Mouse (Mus musculus): ENCODE data around the gene Lin28b. TPM values are rescaled to one million over a fixed set of nuclear protein-coding genes. Genes with fewer than 3 reads are reported as not detected.
A peak's percentile ranks its signal among the peaks of the same experiment; 100 is the strongest.

Gene Lin28b
- polyA plus RNA-seq, 2 experiments, result 1.1 to 1.2 TPM

DNA sequence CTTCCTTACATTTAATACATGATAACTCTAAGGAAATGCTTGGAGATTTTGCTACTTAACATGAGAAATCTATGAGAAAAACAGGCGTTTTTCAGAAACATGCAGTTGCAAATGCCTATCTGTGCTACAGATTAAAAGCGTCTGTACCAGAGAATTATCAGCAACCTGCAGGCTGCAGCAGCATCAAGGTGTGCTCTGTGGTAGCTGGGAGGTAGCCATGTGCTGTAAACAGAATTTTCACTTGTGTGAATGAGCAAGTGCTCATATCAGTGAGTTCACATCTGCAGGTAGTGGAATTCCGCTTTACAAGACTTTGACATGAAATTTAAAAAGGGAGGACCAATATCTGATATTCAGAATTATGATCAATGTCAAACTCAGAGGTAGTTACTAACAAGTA is 107.9 kb downstream of the Lin28b start:
- H3K9ac ChIP-seq (ENCODE audit: low read depth, low read length, severe bottlenecking), result no peak overlapping the region
- H3K36me3 ChIP-seq (ENCODE audit: control insufficient read depth, insufficient read depth, low read length), result no peaks in the 10 kb centered on the region
- ATAC-seq (ENCODE audit: low FRiP score, low read depth) (no peak), DNase-seq (ENCODE audit: low spot score) (no peak)
- 88% methylated on average over 3 of the region's 3 CpGs for whole genome bisulfite sequencing
- H3K4me2 ChIP-seq (replicated peaks; ENCODE audit: low read depth, low read length, severe bottlenecking), result no peak overlapping the region
- H3K9me3 ChIP-seq (ENCODE audit: control insufficient read depth, low read length), result no peaks in the 10 kb centered on the region
- H3K27ac ChIP-seq (replicated peaks; ENCODE audit: low read depth, low read length), result no peak overlapping the region
- H3K4me3 ChIP-seq (replicated peaks; ENCODE audit: low read length), result no peak overlapping the region
- no peaks in the 10 kb centered on the region for H3K27me3 ChIP-seq (ENCODE audit: control insufficient read depth, insufficient read depth, low read length)
- H3K4me1 ChIP-seq (ENCODE audit: control insufficient read depth, insufficient read depth, low read length), result no peaks in the 10 kb centered on the region
- no peak for TF ChIP-seq POLR2A (IDR thresholded peaks at IDR 0.05; ENCODE audit: borderline replicate concordance, extremely low read depth, insufficient read depth, insufficient read length)

DNA sequence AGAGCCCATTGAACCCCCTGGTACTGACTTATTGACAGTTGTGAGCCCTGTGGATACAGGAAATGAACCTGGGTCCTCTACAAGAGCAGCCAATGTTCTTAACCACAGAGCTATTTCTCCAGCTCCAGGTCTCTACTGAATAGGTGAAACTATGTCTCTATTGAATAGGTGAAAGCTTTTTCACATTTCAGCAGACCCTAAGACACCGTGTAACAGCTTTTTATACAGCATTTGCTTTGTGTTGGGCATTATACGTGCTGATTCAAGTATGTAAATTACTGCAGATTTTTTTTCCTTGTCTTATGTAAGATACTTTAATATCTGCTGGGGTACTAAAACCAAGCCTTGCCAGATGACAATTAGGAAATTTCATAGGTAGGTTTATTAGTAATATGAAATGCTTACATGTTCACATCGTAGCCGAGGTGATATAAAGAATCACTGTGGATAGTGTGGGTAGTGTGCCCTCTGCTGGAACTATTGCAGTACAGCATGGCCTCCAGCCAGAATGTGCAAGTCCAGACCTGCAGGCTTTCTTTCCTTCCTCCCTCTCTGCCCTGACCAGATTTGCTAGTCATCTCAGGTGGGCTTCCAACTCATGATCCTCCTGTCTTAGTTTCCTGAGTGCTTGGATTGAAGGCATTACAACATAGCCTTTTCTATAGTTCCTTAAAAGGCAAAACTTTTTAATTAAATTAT is 113.1 kb downstream of the Lin28b start:
- H3K9ac ChIP-seq (ENCODE audit: low read depth, low read length, severe bottlenecking), result no peak overlapping the region
- H3K4me1 ChIP-seq (ENCODE audit: control insufficient read depth, insufficient read depth, low read length), result no peaks in the 10 kb centered on the region
- no peaks in the 10 kb centered on the region for H3K9me3 ChIP-seq (ENCODE audit: control insufficient read depth, low read length)
- H3K36me3 ChIP-seq (ENCODE audit: control insufficient read depth, insufficient read depth, low read length), result no peaks in the 10 kb centered on the region
- DNase-seq (ENCODE audit: low spot score) (peak; percentile 83), ATAC-seq (ENCODE audit: low FRiP score, low read depth) (peak; percentile 50; the same call in 1 of the 2 replicates)
- no peak overlapping the region for H3K27ac ChIP-seq (replicated peaks; ENCODE audit: low read depth, low read length)
- no peak overlapping the region for H3K4me2 ChIP-seq (replicated peaks; ENCODE audit: low read depth, low read length, severe bottlenecking)
- no peak for TF ChIP-seq POLR2A (IDR thresholded peaks at IDR 0.05; ENCODE audit: borderline replicate concordance, extremely low read depth, insufficient read depth, insufficient read length)
- WGBS, result 43% methylated on average over 4 of the region's 4 CpGs
- no peak overlapping the region for H3K4me3 ChIP-seq (replicated peaks; ENCODE audit: low read length)
- H3K27me3 ChIP-seq (ENCODE audit: control insufficient read depth, insufficient read depth, low read length), result no peaks in the 10 kb centered on the region

DNA sequence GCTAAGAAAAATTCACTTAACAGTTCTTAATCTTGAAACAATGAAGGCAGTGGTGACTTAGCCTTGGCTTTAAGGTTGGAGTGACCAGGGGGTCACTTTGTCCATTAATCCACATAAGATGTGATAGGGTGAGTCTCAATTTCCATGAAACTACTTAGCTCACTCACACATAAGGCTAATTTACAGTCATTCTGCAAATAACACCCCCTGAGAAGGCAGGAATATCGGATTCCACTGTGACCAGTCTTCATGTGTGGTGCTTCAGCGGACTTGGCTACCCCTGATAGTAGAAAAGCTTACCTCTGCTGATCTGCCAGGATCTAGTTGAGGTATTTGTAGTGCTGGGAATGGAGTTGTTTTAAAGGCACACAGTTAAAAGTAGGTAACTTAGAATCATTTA is 115.7 kb downstream of the Lin28b start:
- WGBS, result 80% methylated on average over 2 of the region's 2 CpGs
- no peak for ATAC-seq (ENCODE audit: low FRiP score, low read depth)
- no peak for TF ChIP-seq POLR2A (IDR thresholded peaks at IDR 0.05; ENCODE audit: borderline replicate concordance, extremely low read depth, insufficient read depth, insufficient read length)
- H3K9me3 ChIP-seq (ENCODE audit: control insufficient read depth, low read length), result no peaks in the 10 kb centered on the region
- no peak overlapping the region for H3K4me3 ChIP-seq (replicated peaks; ENCODE audit: low read length)
- H3K27ac ChIP-seq (replicated peaks; ENCODE audit: low read depth, low read length), result no peak overlapping the region
- H3K36me3 ChIP-seq (ENCODE audit: control insufficient read depth, insufficient read depth, low read length), result no peaks in the 10 kb centered on the region
- H3K4me1 ChIP-seq (ENCODE audit: control insufficient read depth, insufficient read depth, low read length), result no peaks in the 10 kb centered on the region
- H3K9ac ChIP-seq (ENCODE audit: low read depth, low read length, severe bottlenecking), result no peak overlapping the region
- no peak for DNase-seq (ENCODE audit: low spot score)
- H3K4me2 ChIP-seq (replicated peaks; ENCODE audit: low read depth, low read length, severe bottlenecking), result no peak overlapping the region
- no peaks in the 10 kb centered on the region for H3K27me3 ChIP-seq (ENCODE audit: control insufficient read depth, insufficient read depth, low read length)

DNA sequence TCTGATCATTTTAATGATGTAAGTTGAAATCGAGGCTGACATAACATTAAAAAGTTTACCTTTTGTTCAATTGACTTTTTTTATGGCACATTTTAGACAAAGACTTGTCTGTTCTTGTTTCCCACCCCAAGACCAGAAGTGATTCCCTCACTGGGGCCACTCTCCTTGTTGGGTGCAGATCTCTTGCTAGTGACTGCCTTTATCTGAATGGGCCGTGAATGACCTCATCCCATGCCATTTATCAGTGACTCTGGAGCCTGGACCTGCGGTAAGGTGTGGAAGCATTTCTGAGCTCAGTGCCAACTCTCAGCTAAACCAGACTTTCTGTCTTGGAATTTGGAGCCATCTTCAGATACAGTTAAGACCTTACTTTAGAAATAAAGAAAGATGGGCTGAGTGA is 116.6 kb downstream of the Lin28b start:
- 76% methylated on average over 3 of the region's 3 CpGs for WGBS
- Histone ChIP-seq H3K27me3 (ENCODE audit: control insufficient read depth, insufficient read depth, low read length) (no peaks in the 10 kb centered on the region), H3K4me3 (replicated peaks; ENCODE audit: low read length) (no peak overlapping the region), H3K4me1 (ENCODE audit: control insufficient read depth, insufficient read depth, low read length) (no peaks in the 10 kb centered on the region), H3K36me3 (ENCODE audit: control insufficient read depth, insufficient read depth, low read length) (no peaks in the 10 kb centered on the region), H3K9ac (ENCODE audit: low read depth, low read length, severe bottlenecking) (no peak overlapping the region), H3K9me3 (ENCODE audit: control insufficient read depth, low read length) (no peaks in the 10 kb centered on the region), H3K4me2 (replicated peaks; ENCODE audit: low read depth, low read length, severe bottlenecking) (no peak overlapping the region), H3K27ac (replicated peaks; ENCODE audit: low read depth, low read length) (no peak overlapping the region)
- no peak for ATAC-seq (ENCODE audit: low FRiP score, low read depth)
- no peak for TF ChIP-seq POLR2A (IDR thresholded peaks at IDR 0.05; ENCODE audit: borderline replicate concordance, extremely low read depth, insufficient read depth, insufficient read length)
- DNase-seq (ENCODE audit: low spot score), result no peak

DNA sequence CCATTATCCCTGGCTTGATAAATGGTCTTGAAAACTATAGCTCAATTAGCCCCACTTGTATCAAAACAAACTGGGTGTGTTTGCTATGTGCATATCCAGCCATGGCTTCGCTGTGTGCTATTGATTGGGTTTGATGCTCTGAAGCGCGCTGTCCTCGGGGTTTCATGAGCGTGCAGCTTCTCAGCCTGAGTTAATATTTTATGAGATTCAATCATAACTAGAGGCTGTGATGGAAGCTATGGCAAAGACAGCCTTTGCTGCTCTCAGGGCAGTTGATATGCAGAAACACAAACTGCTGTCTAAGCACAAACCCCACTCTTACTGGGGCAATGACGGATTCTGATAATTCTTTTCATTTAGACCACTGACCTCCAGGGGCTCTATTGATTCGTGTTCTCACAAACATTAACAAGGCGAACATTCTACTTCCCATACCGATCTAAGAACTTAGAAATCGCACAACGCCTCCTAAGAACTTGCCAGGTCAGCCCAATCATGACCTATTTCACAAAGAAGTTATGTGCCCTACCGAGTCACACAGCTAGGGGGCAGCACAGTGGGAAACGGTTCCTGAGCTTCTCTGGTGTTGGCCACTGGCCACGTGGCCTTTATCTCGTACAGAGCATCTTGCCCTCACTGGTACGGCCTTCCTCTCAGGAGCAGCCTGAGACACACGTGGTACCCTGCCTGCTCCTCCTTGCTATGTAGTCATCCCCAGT is 119.0 kb downstream of the Lin28b start:
- H3K27ac ChIP-seq (replicated peaks; ENCODE audit: low read depth, low read length), result no peak overlapping the region
- no peak for ATAC-seq (ENCODE audit: low FRiP score, low read depth)
- 90% methylated on average over 17 of the region's 17 CpGs for WGBS
- DNase-seq (ENCODE audit: low spot score), result no peak
- H3K27me3 ChIP-seq (ENCODE audit: control insufficient read depth, insufficient read depth, low read length), result no peaks in the 10 kb centered on the region
- no peaks in the 10 kb centered on the region for H3K36me3 ChIP-seq (ENCODE audit: control insufficient read depth, insufficient read depth, low read length)
- no peak overlapping the region for H3K4me2 ChIP-seq (replicated peaks; ENCODE audit: low read depth, low read length, severe bottlenecking)
- 0 out of 2 replicates have a peak, but pooled peaks cover 2% of the 10 kb centered on the region for H3K4me1 ChIP-seq (ENCODE audit: control insufficient read depth, insufficient read depth, low read length)
- no peaks in the 10 kb centered on the region for H3K9me3 ChIP-seq (ENCODE audit: control insufficient read depth, low read length)
- TF ChIP-seq POLR2A (IDR thresholded peaks at IDR 0.05; ENCODE audit: borderline replicate concordance, extremely low read depth, insufficient read depth, insufficient read length), result no peak
- H3K4me3 ChIP-seq (replicated peaks; ENCODE audit: low read length), result no peak overlapping the region
- no peak overlapping the region for H3K9ac ChIP-seq (ENCODE audit: low read depth, low read length, severe bottlenecking)

All from limb, embryonic 14.5 days (tissue).